Mouse (Mus musculus): Measurements from ENCODE around the gene Taldo1. TPM values are rescaled to one million over a fixed set of nuclear protein-coding genes. Genes with fewer than 3 reads are reported as not detected.

Taldo1 gene
- 272 and 290 TPM in 2 replicates for polyA plus RNA-seq (2015; fragmentation: Nextera tagmentation; extraction: Ambion mirVana)

GRCm38 (mm10) chr7:141391625-141392551, at the start of gene Taldo1:
TSS of gene Taldo1 (plus strand) at chr7:141392199.
- H3K4me2 ChIP-seq, result peak within 1 kb of the TSS; percentile 90
- peak within 1 kb of the TSS; percentile 82 for H3K4me3 ChIP-seq
- H3K4me1 ChIP-seq, result peaks cover 16% of the 10 kb centered on the region
- H3K36me3 ChIP-seq, result peaks cover 13% of the 10 kb centered on the region
- H3K9me3 ChIP-seq, result no peaks in the 10 kb centered on the region
- under 1% methylated on average over 57 of the region's 57 CpGs for WGBS
- H3K27me3 ChIP-seq, result 0 out of 2 replicates have a peak, but pooled peaks cover 3% of the 10 kb centered on the region
- peak within 1 kb of the TSS; percentile 39 for H3K9ac ChIP-seq
- H3K27ac ChIP-seq, result peak within 1 kb of the TSS; percentile 82
- peak; percentile 95 for ATAC-seq (ENCODE audit: insufficient number of reproducible peaks, low FRiP score, low TSS enrichment, low read depth)

- Histone ChIP-seq H3K27ac (no peak overlapping the region), H3K9me3 (no peaks in the 10 kb centered on the region), H3K4me2 (no peak overlapping the region), H3K4me1 (peaks cover 11% of the 10 kb centered on the region), H3K36me3 (no peaks in the 10 kb centered on the region), H3K4me3 (no peak overlapping the region), H3K9ac (no peak overlapping the region), H3K27me3 (0 out of 2 replicates have a peak, but pooled peaks cover 6% of the 10 kb centered on the region)
- 73% methylated on average over 2 of the region's 2 CpGs for WGBS
- no peak for ATAC-seq (ENCODE audit: insufficient number of reproducible peaks, low FRiP score, low TSS enrichment, low read depth)
Observed at GRCm38 (mm10) chr7:141343230-141343629, 48.8 kb upstream of the Taldo1 start.

DNA sequence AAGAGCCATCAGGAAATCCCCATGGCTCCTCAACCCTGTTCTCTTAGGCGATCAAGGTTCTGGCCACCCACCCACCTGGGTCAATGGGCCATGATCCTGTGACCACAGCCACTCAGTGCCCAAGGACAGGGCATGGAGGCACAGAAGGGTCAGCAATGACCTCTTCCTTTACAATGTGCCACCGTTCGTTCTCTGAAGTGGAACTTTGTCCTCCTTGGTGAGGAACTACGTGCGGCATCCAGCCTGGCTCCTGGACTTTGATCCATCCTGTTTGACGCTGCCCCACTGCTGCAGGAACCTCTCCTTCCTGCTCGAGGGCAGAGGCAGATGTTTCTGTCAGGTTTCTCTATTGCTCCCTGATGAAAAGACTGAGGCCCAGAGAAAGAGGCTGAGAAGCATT, 48.3 kb upstream of the Taldo1 start:
- Histone ChIP-seq H3K4me3 (no peak overlapping the region), H3K9ac (no peak overlapping the region), H3K4me1 (peaks cover 6% of the 10 kb centered on the region), H3K4me2 (no peak overlapping the region), H3K36me3 (no peaks in the 10 kb centered on the region), H3K9me3 (no peaks in the 10 kb centered on the region), H3K27me3 (0 out of 2 replicates have a peak, but pooled peaks cover 2% of the 10 kb centered on the region), H3K27ac (no peak overlapping the region)
- 67% methylated on average over 7 of the region's 7 CpGs for WGBS
- no peak for ATAC-seq (ENCODE audit: insufficient number of reproducible peaks, low FRiP score, low TSS enrichment, low read depth)

GRCm38 (mm10) chr7:141344787-141345186, 47.2 kb upstream of the Taldo1 start:
- 89% methylated on average over 5 of the region's 5 CpGs for WGBS
- no peak overlapping the region for H3K9ac ChIP-seq
- H3K4me2 ChIP-seq, result no peak overlapping the region
- no peak overlapping the region for H3K27ac ChIP-seq
- H3K36me3 ChIP-seq, result no peaks in the 10 kb centered on the region
- H3K4me1 ChIP-seq, result no peaks in the 10 kb centered on the region
- H3K4me3 ChIP-seq, result no peak overlapping the region
- H3K27me3 ChIP-seq, result no peaks in the 10 kb centered on the region
- no peaks in the 10 kb centered on the region for H3K9me3 ChIP-seq
- ATAC-seq (ENCODE audit: insufficient number of reproducible peaks, low FRiP score, low TSS enrichment, low read depth), result no peak

DNA sequence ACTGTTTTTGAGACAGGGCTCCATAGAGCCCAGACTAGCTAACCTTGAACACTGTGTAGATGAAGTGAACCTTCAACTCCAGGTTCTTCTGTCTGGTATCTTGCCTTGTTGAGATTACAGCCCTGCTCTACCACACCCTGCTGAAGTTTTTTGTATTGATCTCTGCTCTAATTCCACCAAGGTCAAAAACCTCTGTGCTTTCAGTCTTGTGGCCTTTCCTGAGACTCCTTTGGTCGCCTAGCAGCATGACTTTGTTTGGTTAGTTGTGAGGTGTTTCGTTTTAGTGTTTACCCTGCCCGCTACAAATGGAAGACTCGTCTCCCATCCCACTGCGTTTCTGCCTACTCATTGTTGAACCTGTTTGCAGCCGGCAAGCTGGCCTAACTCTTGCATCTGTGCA, 40.9 kb upstream of the Taldo1 start:
- no peak overlapping the region for H3K27ac ChIP-seq
- no peaks in the 10 kb centered on the region for H3K9me3 ChIP-seq
- no peak overlapping the region for H3K4me2 ChIP-seq
- no peaks in the 10 kb centered on the region for H3K27me3 ChIP-seq
- H3K4me3 ChIP-seq, result no peak overlapping the region
- no peaks in the 10 kb centered on the region for H3K36me3 ChIP-seq
- ATAC-seq (ENCODE audit: insufficient number of reproducible peaks, low FRiP score, low TSS enrichment, low read depth), result no peak
- H3K9ac ChIP-seq, result no peak overlapping the region
- 0 out of 2 replicates have a peak, but pooled peaks cover 2% of the 10 kb centered on the region for H3K4me1 ChIP-seq
- WGBS, result 79% methylated on average over 6 of the region's 6 CpGs

- Histone ChIP-seq H3K36me3 (no peaks in the 10 kb centered on the region), H3K4me1 (0 out of 2 replicates have a peak, but pooled peaks cover 3% of the 10 kb centered on the region), H3K4me2 (no peak overlapping the region), H3K9ac (no peak overlapping the region), H3K9me3 (no peaks in the 10 kb centered on the region), H3K4me3 (no peak overlapping the region), H3K27me3 (no peaks in the 10 kb centered on the region), H3K27ac (no peak overlapping the region)
- WGBS, result 73% methylated on average over 8 of the region's 8 CpGs
- ATAC-seq (ENCODE audit: insufficient number of reproducible peaks, low FRiP score, low TSS enrichment, low read depth), result 0 out of 2 replicates have a peak, but pooled peaks have one; percentile 23
Observed at GRCm38 (mm10) chr7:141355051-141355450, 36.9 kb upstream of the Taldo1 start.

GRCm38 (mm10) chr7:141355626-141356326, 36.2 kb upstream of the Taldo1 start:
- ATAC-seq (ENCODE audit: insufficient number of reproducible peaks, low FRiP score, low TSS enrichment, low read depth), result no peak
- 57% methylated on average over 12 of the region's 12 CpGs for WGBS
- H3K4me1 ChIP-seq, result 0 out of 2 replicates have a peak, but pooled peaks cover 3% of the 10 kb centered on the region
- H3K36me3 ChIP-seq, result no peaks in the 10 kb centered on the region
- no peaks in the 10 kb centered on the region for H3K9me3 ChIP-seq
- no peak overlapping the region for H3K9ac ChIP-seq
- H3K4me3 ChIP-seq, result no peak overlapping the region
- 0 out of 2 replicates have a peak, but pooled peaks cover 6% of the 10 kb centered on the region for H3K27me3 ChIP-seq
- no peak overlapping the region for H3K27ac ChIP-seq
- H3K4me2 ChIP-seq, result no peak overlapping the region

DNA sequence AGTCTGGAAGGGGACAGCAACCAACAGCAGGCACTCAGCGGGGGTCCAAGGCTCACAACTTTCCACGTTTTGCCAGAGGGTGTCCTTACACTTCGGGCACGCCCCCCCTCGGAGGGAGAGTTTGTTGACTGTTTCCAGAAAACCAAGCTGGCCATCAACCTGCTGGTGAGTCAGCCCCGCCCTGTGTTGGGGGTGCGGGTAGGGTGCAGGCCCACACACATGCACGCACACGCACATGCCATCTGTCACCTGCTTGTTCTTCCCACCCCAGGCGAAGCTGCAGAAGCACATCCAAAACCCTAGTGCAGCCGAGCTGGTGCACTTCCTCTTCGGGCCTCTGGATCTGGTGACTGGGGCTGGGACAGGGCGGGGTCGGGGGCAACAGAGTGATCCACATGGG, 35.0 kb upstream of the Taldo1 start:
- Histone ChIP-seq H3K27ac (no peak overlapping the region), H3K4me1 (peaks cover 8% of the 10 kb centered on the region; the same call in 1 of the 2 replicates), H3K36me3 (no peaks in the 10 kb centered on the region), H3K9me3 (no peaks in the 10 kb centered on the region), H3K4me3 (no peak overlapping the region), H3K9ac (no peak overlapping the region), H3K27me3 (peaks cover 18% of the 10 kb centered on the region), H3K4me2 (no peak overlapping the region)
- WGBS, result 73% methylated on average over 14 of the region's 14 CpGs
- no peak for ATAC-seq (ENCODE audit: insufficient number of reproducible peaks, low FRiP score, low TSS enrichment, low read depth)

- WGBS, result 13% methylated on average over 24 of the region's 24 CpGs
- H3K4me2 ChIP-seq, result 0 out of 2 replicates have a peak overlapping the region, but pooled peaks have one; percentile 12
Observed at GRCm38 (mm10) chr7:141361510-141361909, 30.5 kb upstream of the Taldo1 start.

GRCm38 (mm10) chr7:141363106-141363751, 28.8 kb upstream of the Taldo1 start:
- no peak overlapping the region for H3K4me3 ChIP-seq
- H3K36me3 ChIP-seq, result no peaks in the 10 kb centered on the region
- ATAC-seq (ENCODE audit: insufficient number of reproducible peaks, low FRiP score, low TSS enrichment, low read depth), result 0 out of 2 replicates have a peak, but pooled peaks have one; percentile 45
- H3K27me3 ChIP-seq, result peaks cover 19% of the 10 kb centered on the region
- H3K27ac ChIP-seq, result no peak overlapping the region
- H3K9ac ChIP-seq, result no peak overlapping the region
- H3K9me3 ChIP-seq, result no peaks in the 10 kb centered on the region
- peaks cover 5% of the 10 kb centered on the region; the same call in 1 of the 2 replicates for H3K4me1 ChIP-seq
- 51% methylated on average over 4 of the region's 4 CpGs for WGBS
- H3K4me2 ChIP-seq, result no peak overlapping the region

More at GRCm38 (mm10) chr7:141361510-141361909, 30.5 kb upstream of the Taldo1 start:
- no peaks in the 10 kb centered on the region for H3K9me3 ChIP-seq
- H3K4me3 ChIP-seq, result no peak overlapping the region
- H3K4me1 ChIP-seq, result peaks cover 5% of the 10 kb centered on the region; the same call in 1 of the 2 replicates
- no peak overlapping the region for H3K9ac ChIP-seq
- H3K36me3 ChIP-seq, result no peaks in the 10 kb centered on the region
- H3K27ac ChIP-seq, result no peak overlapping the region
- no peak for ATAC-seq (ENCODE audit: insufficient number of reproducible peaks, low FRiP score, low TSS enrichment, low read depth)
- peaks cover 19% of the 10 kb centered on the region for H3K27me3 ChIP-seq

DNA sequence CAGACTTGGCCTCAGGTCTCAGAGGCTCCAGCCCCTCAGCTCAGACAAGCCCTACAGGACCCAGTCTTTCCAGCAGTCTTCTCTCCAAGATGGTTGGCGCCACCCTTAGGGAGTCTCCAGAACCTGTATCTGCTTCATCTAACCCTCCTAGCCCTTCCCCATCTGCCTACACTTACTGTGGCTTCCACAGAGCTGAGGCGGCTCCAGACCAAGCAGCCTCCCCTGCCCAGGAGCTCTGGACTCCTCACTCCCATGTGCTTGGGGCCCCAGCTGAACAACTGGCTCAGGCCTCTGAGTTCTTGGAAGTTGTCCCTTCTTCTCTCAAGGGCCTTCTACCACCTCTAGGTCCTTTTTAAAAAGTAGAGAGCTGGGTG, 28.3 kb upstream of the Taldo1 start:
- Histone ChIP-seq H3K4me2 (no peak overlapping the region), H3K27me3 (peaks cover 19% of the 10 kb centered on the region), H3K4me1 (peaks cover 5% of the 10 kb centered on the region; the same call in 1 of the 2 replicates), H3K4me3 (no peak overlapping the region), H3K27ac (no peak overlapping the region), H3K9me3 (no peaks in the 10 kb centered on the region), H3K36me3 (no peaks in the 10 kb centered on the region), H3K9ac (no peak overlapping the region)
- WGBS, result 65% methylated on average over 2 of the region's 2 CpGs
- ATAC-seq (ENCODE audit: insufficient number of reproducible peaks, low FRiP score, low TSS enrichment, low read depth), result no peak

Data from limb, embryonic 15.5 days (tissue).